Comparison of ENCODE assay signal across 12 mouse cellular contexts in genomic region chr4:81111307-81111706, GRCm38 (mm10).
DNase-seq lines count a peak whose midpoint lies in the region; ATAC-seq and TF ChIP-seq lines count a peak whose summit lies in the region.
"Had no signal": no experiment of that assay in that cellular context is flagged by ENCODE, and none has a peak within 500 bp of the region (broad histone marks: within the 10 kb centered on the region; RNA-seq: fewer than 3 reads in every experiment).

No protein-coding gene starts in this region.

- no peaks in the 10 kb centered on the region for H3K9me3 ChIP-seq in forebrain, postnatal 0 days (ENCODE audit: low read length)
- no peaks in the 10 kb centered on the region for H3K9me3 ChIP-seq in forebrain, embryonic 12.5 days
- H3K9me3 ChIP-seq: embryonic facial prominence, embryonic 13.5 days; heart, embryonic 12.5 days; liver, embryonic 15.5 days had no signal

- 50% methylated on average over 3 of the region's 3 CpGs for WGBS in forebrain, postnatal 0 days
- 64% methylated on average over 3 of the region's 3 CpGs for WGBS in forebrain, embryonic 12.5 days

- ATAC-seq in forebrain, postnatal 0 days: no peak
- ATAC-seq in forebrain, embryonic 12.5 days (ENCODE audit: low FRiP score): no peak
- ATAC-seq: CD4-positive, CD25-positive, alpha-beta regulatory T cell, adult 4 months had no signal

- no peaks in the 10 kb centered on the region for H3K4me1 ChIP-seq in forebrain, postnatal 0 days (ENCODE audit: insufficient read depth)
- no peaks in the 10 kb centered on the region for H3K4me1 ChIP-seq in forebrain, embryonic 12.5 days
- H3K4me1 ChIP-seq: embryonic facial prominence, embryonic 13.5 days; heart, embryonic 12.5 days; liver, embryonic 15.5 days had no signal

- no peak overlapping the region for H3K4me2 ChIP-seq in forebrain, postnatal 0 days (ENCODE audit: low read depth)
- no peak overlapping the region for H3K4me2 ChIP-seq in forebrain, embryonic 12.5 days
- H3K4me2 ChIP-seq: embryonic facial prominence, embryonic 13.5 days; heart, embryonic 12.5 days; liver, embryonic 15.5 days had no signal

- no peak overlapping the region for H3K27ac ChIP-seq in forebrain, postnatal 0 days (ENCODE audit: low read depth, low read length)
- no peak overlapping the region for H3K27ac ChIP-seq in forebrain, embryonic 12.5 days
- H3K27ac ChIP-seq: embryonic facial prominence, embryonic 13.5 days; liver, embryonic 15.5 days had no signal

- peak; percentile 67 for TF ChIP-seq CTCF in forebrain, postnatal 0 days (IDR thresholded peaks at IDR 0.05; ENCODE audit: low read depth)

- H3K27me3 ChIP-seq in forebrain, postnatal 0 days (ENCODE audit: insufficient read depth, low read length): no peaks in the 10 kb centered on the region
- H3K27me3 ChIP-seq in forebrain, embryonic 12.5 days: no peaks in the 10 kb centered on the region
- H3K27me3 ChIP-seq: embryonic facial prominence, embryonic 13.5 days; heart, embryonic 12.5 days; liver, embryonic 15.5 days had no signal

- no peaks in the 10 kb centered on the region for H3K36me3 ChIP-seq in forebrain, postnatal 0 days (ENCODE audit: insufficient read depth)
- H3K36me3 ChIP-seq in forebrain, embryonic 12.5 days (replicated peaks): no peaks in the 10 kb centered on the region
- H3K36me3 ChIP-seq: embryonic facial prominence, embryonic 13.5 days; heart, embryonic 12.5 days; liver, embryonic 15.5 days had no signal

- peak; percentile 45 for DNase-seq in forebrain, postnatal 0 days
- DNase-seq in layer of hippocampus, adult 18-20 months (ENCODE audit: low spot score in 2 of 2): peak; percentile 11 to 46
- DNase-seq in layer of hippocampus, postnatal 10 days (ENCODE audit: low spot score in 2 of 2): no peak
- DNase-seq in right cerebral cortex, adult 18-20 months: peak; percentile 4
- no peak for DNase-seq in right cerebral cortex, postnatal 36 days (ENCODE audit: low spot score in 2 of 2)
- DNase-seq in lung, postnatal 36 days: peak; percentile 15
- DNase-seq in ovary, postnatal 14 days (ENCODE audit: low spot score): no peak

- no peak overlapping the region for H3K9ac ChIP-seq in forebrain, postnatal 0 days
- H3K9ac ChIP-seq in forebrain, embryonic 12.5 days: no peak overlapping the region
- H3K9ac ChIP-seq: embryonic facial prominence, embryonic 13.5 days; heart, embryonic 12.5 days; liver, embryonic 15.5 days had no signal

- no peak overlapping the region for H3K4me3 ChIP-seq in forebrain, postnatal 0 days (ENCODE audit: low read depth, low read length)
- H3K4me3 ChIP-seq in forebrain, embryonic 12.5 days (replicated peaks): no peak overlapping the region
- H3K4me3 ChIP-seq: embryonic facial prominence, embryonic 13.5 days; heart, embryonic 12.5 days; liver, embryonic 15.5 days had no signal

Comparison
In these comparisons a context has a peak if more than half of its experiments do, and no peak if none do; other contexts are left out.
1. DNase-seq: peak in forebrain, postnatal 0 days (single experiment), layer of hippocampus, adult 18-20 months (2 of 2), right cerebral cortex, adult 18-20 months (single experiment) and lung, postnatal 36 days (single experiment); none in layer of hippocampus, postnatal 10 days (0 of 2), right cerebral cortex, postnatal 36 days (0 of 2) and ovary, postnatal 14 days (single experiment).